Mouse (Mus musculus) heart, adult 2 months (tissue): ENCODE measurements around the gene Dscam.

Experiments used
- CTCF ChIP-seq: fragments of 200-600 bp; IDR thresholded peaks from 2 replicates; pipeline ENCODE4 v1.8.1; 2022; ENCODE audit warnings: antibody characterized with exemption, mild to moderate bottlenecking, moderate library complexity
- EP300 ChIP-seq: fragments of 200-500 bp; IDR thresholded peaks from 2 replicates; pipeline ENCODE4 v1.6.1; 2011; ENCODE audit warnings: low read depth, low read length, control low read depth; ENCODE audit not compliant: insufficient read depth
- POLR2A ChIP-seq: fragments of 200-500 bp; IDR thresholded peaks from 2 replicates; pipeline ENCODE4 v1.6.1; 2011; ENCODE audit warnings: mild to moderate bottlenecking, low read depth, low read length, control low read depth; ENCODE audit not compliant: insufficient read depth

DNA sequence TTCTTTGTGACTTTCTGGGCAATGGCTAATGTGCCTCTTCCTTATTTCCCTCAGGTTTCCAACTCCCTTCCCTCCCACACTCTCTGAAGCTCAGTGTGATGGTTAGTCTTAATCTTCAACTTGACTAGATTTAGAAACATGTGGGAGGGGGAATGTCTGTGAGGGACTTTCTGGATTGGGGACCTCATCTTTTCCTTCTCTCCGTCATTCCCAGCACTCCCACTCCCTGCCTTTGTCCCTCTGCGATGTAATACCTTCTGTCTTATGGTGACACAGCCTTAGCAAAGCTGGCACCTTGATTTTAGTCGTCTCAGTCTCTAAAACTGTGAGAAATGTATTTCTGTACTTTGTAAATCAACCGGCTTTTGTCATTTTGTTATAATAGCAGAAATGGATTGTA, 615.1 kb downstream of the Dscam start:
- TF ChIP-seq CTCF (no peak), EP300 (no peak), POLR2A (no peak)
